Mouse (Mus musculus) limb, embryonic 13.5 days (tissue): ENCODE data around the gene H13. TPM values are rescaled to one million over a fixed set of nuclear protein-coding genes. Genes with fewer than 3 reads are reported as not detected.

Experiments
- ATAC-seq: fragments of 200-750 bp; cut with Nextera tagmentation; 2 replicates; pipeline ENCODE4 v1.8.0; 2017; ENCODE audit warnings: low read depth, moderate number of reproducible peaks, moderate TSS enrichment; ENCODE audit not compliant: low FRiP score
- H3K27ac ChIP-seq: fragments of 300-500 bp; sonication (generic); 2 replicates; pipeline ENCODE4 v1.5.1; 2015; ENCODE audit warnings: inconsistent platforms, mild to moderate bottlenecking, moderate library complexity
- H3K27me3 ChIP-seq: fragments of 300-500 bp; sonication (generic); 2 replicates; pipeline ENCODE4 v1.6.1; 2015; ENCODE audit warnings: mild to moderate bottlenecking, inconsistent platforms
- H3K36me3 ChIP-seq: fragments of 300-500 bp; sonication (generic); 2 replicates; pipeline ENCODE4 v1.6.1; 2015; ENCODE audit warnings: inconsistent platforms, mild to moderate bottlenecking, moderate library complexity
- H3K4me1 ChIP-seq: fragments of 300-500 bp; sonication (generic); 2 replicates; pipeline ENCODE4 v1.6.1; 2015; ENCODE audit warnings: inconsistent platforms
- H3K4me2 ChIP-seq: fragments of 300-500 bp; sonication (generic); replicated peaks from 2 replicates; pipeline ENCODE4 v1.6.1; 2015; ENCODE audit warnings: inconsistent platforms, mild to moderate bottlenecking, moderate library complexity
- H3K4me3 ChIP-seq: fragments of 300-500 bp; sonication (generic); 2 replicates; pipeline ENCODE4 v1.5.1; 2015; ENCODE audit warnings: moderate library complexity, mild to moderate bottlenecking, inconsistent platforms
- H3K9ac ChIP-seq: fragments of 300-500 bp; sonication (generic); 2 replicates; pipeline ENCODE4 v1.6.1; 2015; ENCODE audit warnings: mild to moderate bottlenecking, inconsistent platforms
- H3K9me3 ChIP-seq: fragments of 300-500 bp; sonication (generic); 2 replicates; pipeline ENCODE4 v1.6.1; 2016; ENCODE audit warnings: inconsistent platforms
- WGBS: fragments of 180-500 bp; shearing (Covaris S2); methylation state at CpG from one replicate; pipeline ENCODE4 v1.1.7; 2015; 5-methylcytosine and 5-hydroxymethylcytosine counted together
- polyA plus RNA-seq: library from polyadenylated mRNA; unstranded; fragments of >200 nt; fragmentation: Nextera tagmentation; extraction: Ambion mirVana; gene quantifications from 2 replicates; pipeline ENCODE4 v1.2.1, GENCODE M21; 2015

Gene H13
- polyA plus RNA-seq, 1 experiment from 2014 or later: 159 TPM

GRCm38 (mm10) chr2:152670983-152671641 is 1.9 kb downstream of the H13 start:
- Histone ChIP-seq H3K4me1 (peaks cover 57% of the 10 kb centered on the region), H3K4me3 (peak overlapping the region; percentile 98), H3K27me3 (no peaks in the 10 kb centered on the region), H3K36me3 (peaks cover 39% of the 10 kb centered on the region), H3K9me3 (no peaks in the 10 kb centered on the region), H3K4me2 (peak overlapping the region; percentile 78), H3K27ac (peak overlapping the region; percentile 98), H3K9ac (peak overlapping the region; percentile 98)
- no peak for ATAC-seq
- 58% methylated on average over 9 of the region's 9 CpGs for WGBS

GRCm38 (mm10) chr2:152671642-152671999 is 2.4 kb downstream of the H13 start:
- Histone ChIP-seq H3K27me3 (no peaks in the 10 kb centered on the region), H3K4me3 (peak overlapping the region; percentile 98), H3K9me3 (no peaks in the 10 kb centered on the region), H3K4me2 (peak overlapping the region; percentile 78), H3K9ac (peak overlapping the region; percentile 98), H3K4me1 (peaks cover 57% of the 10 kb centered on the region), H3K27ac (0 out of 2 replicates have a peak overlapping the region, but pooled peaks have one; percentile 98), H3K36me3 (peaks cover 44% of the 10 kb centered on the region)
- 31% methylated on average over 5 of the region's 5 CpGs for WGBS
- ATAC-seq: 0 out of 2 replicates have a peak, but pooled peaks have one; percentile 19

- Histone ChIP-seq H3K4me2 (peak overlapping the region; percentile 78), H3K27ac (no peak overlapping the region), H3K4me3 (peak overlapping the region; percentile 98), H3K4me1 (peaks cover 57% of the 10 kb centered on the region), H3K36me3 (peaks cover 49% of the 10 kb centered on the region), H3K9me3 (no peaks in the 10 kb centered on the region), H3K9ac (peak overlapping the region; percentile 98), H3K27me3 (no peaks in the 10 kb centered on the region)
- WGBS: 76% methylated on average over 12 of the region's 12 CpGs
- ATAC-seq: no peak
These were observed 2.9 kb downstream of the H13 start for GRCm38 (mm10) chr2:152672166-152672565.

GRCm38 (mm10) chr2:152674148-152674547 is 4.9 kb downstream of the H13 start:
- 0 out of 2 replicates have a peak overlapping the region, but pooled peaks have one; percentile 21 for H3K4me2 ChIP-seq
- peak overlapping the region; percentile 73; the same call in 1 of the 2 replicates for H3K27ac ChIP-seq
- H3K27me3 ChIP-seq: no peaks in the 10 kb centered on the region
- H3K9me3 ChIP-seq: no peaks in the 10 kb centered on the region
- 82% methylated on average over 11 of the region's 11 CpGs for WGBS
- H3K36me3 ChIP-seq: peaks cover 68% of the 10 kb centered on the region
- H3K4me3 ChIP-seq: no peak overlapping the region
- ATAC-seq: no peak
- peaks cover 57% of the 10 kb centered on the region for H3K4me1 ChIP-seq
- H3K9ac ChIP-seq: no peak overlapping the region; the same call in 1 of the 2 replicates

GRCm38 (mm10) chr2:152675252-152675791 is 6.1 kb downstream of the H13 start:
- WGBS: 49% methylated on average over 13 of the region's 13 CpGs
- peak overlapping the region; percentile 21; the same call in 1 of the 2 replicates for H3K4me2 ChIP-seq
- ATAC-seq: peak; percentile 80
- H3K36me3 ChIP-seq: peaks cover 79% of the 10 kb centered on the region
- H3K4me1 ChIP-seq: peaks cover 56% of the 10 kb centered on the region
- peak overlapping the region; percentile 73 for H3K27ac ChIP-seq
- no peaks in the 10 kb centered on the region for H3K9me3 ChIP-seq
- H3K4me3 ChIP-seq: 0 out of 2 replicates have a peak overlapping the region, but pooled peaks have one; percentile 2
- H3K9ac ChIP-seq: peak overlapping the region; percentile 31; the same call in 1 of the 2 replicates
- H3K27me3 ChIP-seq: no peaks in the 10 kb centered on the region

- no peak overlapping the region for H3K27ac ChIP-seq
- H3K4me2 ChIP-seq: no peak overlapping the region
- H3K9ac ChIP-seq: no peak overlapping the region
- peaks cover 26% of the 10 kb centered on the region for H3K4me1 ChIP-seq
- no peak for ATAC-seq
- no peak overlapping the region for H3K4me3 ChIP-seq
- WGBS: 61% methylated on average over 3 of the region's 3 CpGs
- H3K9me3 ChIP-seq: no peaks in the 10 kb centered on the region
- peaks cover 93% of the 10 kb centered on the region for H3K36me3 ChIP-seq
- no peaks in the 10 kb centered on the region for H3K27me3 ChIP-seq
These were observed 9.0 kb downstream of the H13 start for GRCm38 (mm10) chr2:152678302-152678701.

- Histone ChIP-seq H3K4me2 (no peak overlapping the region), H3K27ac (no peak overlapping the region), H3K9ac (no peak overlapping the region), H3K27me3 (no peaks in the 10 kb centered on the region), H3K4me3 (no peak overlapping the region), H3K9me3 (no peaks in the 10 kb centered on the region), H3K4me1 (peaks cover 23% of the 10 kb centered on the region), H3K36me3 (peaks cover 96% of the 10 kb centered on the region)
- WGBS: 91% methylated on average over 5 of the region's 5 CpGs
- no peak for ATAC-seq
These were observed 9.7 kb downstream of the H13 start for GRCm38 (mm10) chr2:152678925-152679324.

- 90% methylated on average over 8 of the region's 8 CpGs for WGBS
- H3K9ac ChIP-seq: 0 out of 2 replicates have a peak overlapping the region, but pooled peaks have one; percentile 19
These were observed 10.6 kb downstream of the H13 start for GRCm38 (mm10) chr2:152679701-152680355.

GRCm38 (mm10) chr2:152683086-152683485 is 13.8 kb downstream of the H13 start:
- WGBS: 72% methylated on average over 5 of the region's 5 CpGs
- no peaks in the 10 kb centered on the region; the same call in 1 of the 2 replicates for H3K4me1 ChIP-seq
- no peak for ATAC-seq
- no peak overlapping the region for H3K9ac ChIP-seq
- peaks cover 11% of the 10 kb centered on the region; the same call in 1 of the 2 replicates for H3K9me3 ChIP-seq
- H3K4me3 ChIP-seq: no peak overlapping the region
- H3K27ac ChIP-seq: no peak overlapping the region
- no peaks in the 10 kb centered on the region for H3K27me3 ChIP-seq
- peaks cover 98% of the 10 kb centered on the region for H3K36me3 ChIP-seq
- no peak overlapping the region for H3K4me2 ChIP-seq

More at GRCm38 (mm10) chr2:152679701-152680355, 10.6 kb downstream of the H13 start:
- Histone ChIP-seq H3K27ac (no peak overlapping the region), H3K36me3 (peaks cover 98% of the 10 kb centered on the region), H3K27me3 (no peaks in the 10 kb centered on the region), H3K9me3 (no peaks in the 10 kb centered on the region), H3K4me2 (no peak overlapping the region), H3K4me1 (peaks cover 14% of the 10 kb centered on the region), H3K4me3 (no peak overlapping the region)
- ATAC-seq: no peak

GRCm38 (mm10) chr2:152686399-152686798 is 17.1 kb downstream of the H13 start:
- H3K9ac ChIP-seq: no peak overlapping the region
- ATAC-seq: peak; percentile 2; the same call in 1 of the 2 replicates
- 0 out of 2 replicates have a peak overlapping the region, but pooled peaks have one; percentile 52 for H3K27ac ChIP-seq
- H3K9me3 ChIP-seq: peaks cover 11% of the 10 kb centered on the region; the same call in 1 of the 2 replicates
- H3K4me3 ChIP-seq: peak overlapping the region; percentile 48
- no peaks in the 10 kb centered on the region for H3K27me3 ChIP-seq
- H3K36me3 ChIP-seq: peaks cover 99% of the 10 kb centered on the region
- no peaks in the 10 kb centered on the region; the same call in 1 of the 2 replicates for H3K4me1 ChIP-seq
- 53% methylated on average over 12 of the region's 12 CpGs for WGBS
- peak overlapping the region; percentile 71 for H3K4me2 ChIP-seq

- whole genome bisulfite sequencing: 47% methylated on average over 45 of the region's 45 CpGs
- Histone ChIP-seq H3K27me3 (no peaks in the 10 kb centered on the region), H3K4me1 (no peaks in the 10 kb centered on the region; the same call in 1 of the 2 replicates), H3K4me3 (peak within 1 kb of the TSS; percentile 48), H3K27ac (peak within 1 kb of the TSS; percentile 52; the same call in 1 of the 2 replicates), H3K9ac (peak within 1 kb of the TSS; percentile 63), H3K36me3 (peaks cover 97% of the 10 kb centered on the region), H3K4me2 (peak within 1 kb of the TSS; percentile 71), H3K9me3 (peaks cover 11% of the 10 kb centered on the region; the same call in 1 of the 2 replicates)
- peak; percentile 95 for ATAC-seq
These were observed 17.6 kb downstream of the H13 start, which contains the start of gene Mcts2 for GRCm38 (mm10) chr2:152686806-152687267. Gene Mcts2 (plus strand): TSS chr2:152687035.
